Mouse (Mus musculus): ENCODE data around the gene Fam219b. TPM values are rescaled to one million over a fixed set of nuclear protein-coding genes. Genes with fewer than 3 reads are reported as not detected.

Gene Fam219b
- polyA plus RNA-seq, 1 experiment = 20.9 TPM

DNA sequence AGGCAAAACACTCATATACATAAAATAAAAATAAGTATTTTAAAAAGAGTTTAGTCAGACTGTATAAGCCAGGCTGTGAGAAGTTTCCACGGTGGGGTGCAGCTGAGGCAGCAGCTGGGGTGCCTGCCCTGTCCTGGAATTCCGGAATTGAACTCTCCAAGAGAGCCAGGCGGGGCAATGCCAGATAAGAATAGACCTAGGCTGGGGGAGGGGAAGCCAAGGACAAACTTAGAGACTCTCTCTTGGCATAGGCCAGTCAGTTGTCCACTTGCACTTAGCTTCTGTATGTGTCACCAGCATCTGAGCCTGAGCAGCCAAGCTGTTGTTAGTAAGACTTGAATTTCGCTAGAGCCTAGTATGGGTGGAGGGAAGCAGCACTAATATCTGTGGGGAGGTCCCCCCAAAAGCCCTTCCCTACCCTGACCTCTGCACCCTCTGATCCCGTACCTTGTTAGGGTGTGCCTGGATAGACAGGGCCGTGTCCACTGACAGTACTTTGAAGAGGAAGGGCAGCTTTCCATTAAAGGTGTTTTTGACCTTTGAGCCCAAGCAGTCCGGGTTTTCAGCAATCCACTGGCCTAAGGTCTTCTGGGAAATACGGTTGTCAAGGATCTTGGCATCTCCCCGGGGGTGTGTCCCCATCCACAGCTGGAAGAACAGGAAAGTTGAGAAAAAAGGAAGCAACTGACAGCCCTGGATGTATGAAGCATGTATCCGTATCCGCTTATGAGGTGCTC is 13.0 kb downstream of the Fam219b start:
- peaks cover 32% of the 10 kb centered on the region for H3K36me3 ChIP-seq (ENCODE audit: control insufficient read depth, insufficient read depth)
- TF ChIP-seq USF1 (IDR thresholded peaks at IDR 0.05; ENCODE audit: low read depth) (no peak), MAX (IDR thresholded peaks at IDR 0.05) (no peak), FOSL1 (IDR thresholded peaks at IDR 0.05; ENCODE audit: insufficient read depth, low read length, poor library complexity, severe bottlenecking) (no peak), CTCF (IDR thresholded peaks at IDR 0.05; ENCODE audit: control insufficient read depth, insufficient read depth, insufficient read length) (no peak), MYOG (IDR thresholded peaks at IDR 0.05; ENCODE audit: control insufficient read depth, extremely low read depth, insufficient read length) (no peak), CEBPB (IDR thresholded peaks at IDR 0.05; ENCODE audit: low read depth) (no peak), MYOD1 (IDR thresholded peaks at IDR 0.05; ENCODE audit: control insufficient read depth, insufficient read length, low read depth) (no peak)

DNA sequence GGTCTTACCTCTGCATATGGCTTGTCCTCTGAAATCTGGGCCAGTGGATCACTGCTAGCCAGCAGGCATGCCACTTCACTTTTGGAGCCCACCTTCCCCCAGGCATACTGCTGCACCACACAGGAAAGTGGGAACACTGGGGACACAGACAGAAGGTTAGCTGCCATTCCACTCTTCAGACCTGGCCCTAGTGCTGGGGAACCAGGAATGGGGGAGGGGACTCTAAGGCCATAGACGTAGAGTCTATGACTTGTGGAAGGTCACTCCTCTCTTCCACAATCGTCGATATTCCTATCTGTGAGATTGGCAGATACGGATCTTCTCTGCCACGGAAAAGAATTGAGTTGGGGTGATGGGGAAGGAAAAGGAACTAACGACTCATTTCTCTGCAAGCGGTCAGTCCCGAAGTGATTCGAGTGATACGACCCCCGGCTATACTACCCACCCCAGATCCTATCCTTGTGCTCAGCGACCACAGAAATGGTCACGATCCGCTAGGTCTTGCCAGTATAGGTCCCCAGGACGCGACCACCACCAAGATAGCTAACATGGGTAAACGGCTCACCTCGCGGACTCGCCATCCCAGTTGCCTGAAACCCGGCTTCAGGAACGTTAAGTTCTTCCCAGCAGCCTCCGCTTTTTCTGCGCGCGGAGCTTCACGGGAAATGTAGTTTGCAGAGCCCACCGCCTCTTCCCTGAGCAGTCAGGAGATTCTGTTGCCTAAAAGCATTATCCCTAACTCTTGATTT is 15.0 kb downstream of the Fam219b start, which contains the start of gene Mpi:
Gene Mpi (minus strand): TSS at position 625 of the 749 bp plus-strand sequence.
- H3K27me3 ChIP-seq (ENCODE audit: control insufficient read depth, insufficient read depth, insufficient read length) = no peaks in the 10 kb centered on the region
- peaks cover 6% of the 10 kb centered on the region for H3K79me3 ChIP-seq (ENCODE audit: low read depth)
- peak within 1 kb of the TSS; percentile 55 for H3K4me3 ChIP-seq (ENCODE audit: insufficient read depth, poor library complexity, severe bottlenecking)
- H3ac ChIP-seq (ENCODE audit: control insufficient read depth, insufficient read length, low read depth) = peak within 1 kb of the TSS; percentile 97
- TF ChIP-seq CEBPB (IDR thresholded peaks at IDR 0.05; ENCODE audit: low read depth) = no peak
- TF ChIP-seq FOSL1 (IDR thresholded peaks at IDR 0.05; ENCODE audit: insufficient read depth, low read length, poor library complexity, severe bottlenecking) = no peak
- no peak for TF ChIP-seq CTCF (IDR thresholded peaks at IDR 0.05; ENCODE audit: control insufficient read depth, insufficient read depth, insufficient read length)
- no peak for TF ChIP-seq MYOG (IDR thresholded peaks at IDR 0.05; ENCODE audit: control insufficient read depth, extremely low read depth, insufficient read length)
- no peak for TF ChIP-seq MAX (IDR thresholded peaks at IDR 0.05)
- no peak for TF ChIP-seq USF1 (IDR thresholded peaks at IDR 0.05; ENCODE audit: low read depth)
- TF ChIP-seq MYOD1 (IDR thresholded peaks at IDR 0.05; ENCODE audit: control insufficient read depth, insufficient read length, low read depth) = no peak
- peaks cover 15% of the 10 kb centered on the region for H3K36me3 ChIP-seq (ENCODE audit: control insufficient read depth, insufficient read depth)
- H3K79me2 ChIP-seq (ENCODE audit: control insufficient read depth, insufficient read depth) = peaks cover 10% of the 10 kb centered on the region

More for the DNA sequence above, 13.0 kb downstream of the Fam219b start:
- no peaks in the 10 kb centered on the region for H3K27me3 ChIP-seq (ENCODE audit: control insufficient read depth, insufficient read depth, insufficient read length)
- H3K79me3 ChIP-seq (ENCODE audit: low read depth) = peaks cover 6% of the 10 kb centered on the region
- H3ac ChIP-seq (ENCODE audit: control insufficient read depth, insufficient read length, low read depth) = no peak overlapping the region
- H3K4me3 ChIP-seq (ENCODE audit: insufficient read depth, poor library complexity, severe bottlenecking) = no peak overlapping the region
- H3K79me2 ChIP-seq (ENCODE audit: control insufficient read depth, insufficient read depth) = peaks cover 10% of the 10 kb centered on the region

DNA sequence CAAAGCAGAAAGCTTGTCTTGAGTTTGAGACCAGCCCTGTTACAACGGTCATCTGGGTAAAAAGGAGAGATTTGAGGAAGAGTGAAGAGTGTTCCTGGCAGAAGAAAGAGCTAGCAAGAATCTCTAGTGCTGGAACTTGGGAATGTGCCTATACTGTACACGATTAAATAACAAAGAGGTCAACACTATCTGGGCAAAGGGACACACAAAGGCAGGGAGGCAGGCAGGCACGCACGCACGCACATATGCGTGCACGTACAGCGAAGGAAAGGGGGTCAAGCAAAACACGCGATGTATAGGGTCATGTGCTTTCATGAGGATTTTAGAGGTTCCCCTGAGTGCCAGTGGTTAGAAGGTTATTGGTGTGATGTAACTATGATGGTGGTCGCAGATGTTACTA is 15.8 kb downstream of the Fam219b start:
- H3ac ChIP-seq (ENCODE audit: control insufficient read depth, insufficient read length, low read depth) = no peak overlapping the region
- peaks cover 15% of the 10 kb centered on the region for H3K36me3 ChIP-seq (ENCODE audit: control insufficient read depth, insufficient read depth)
- peaks cover 6% of the 10 kb centered on the region for H3K79me3 ChIP-seq (ENCODE audit: low read depth)
- no peak overlapping the region for H3K4me3 ChIP-seq (ENCODE audit: insufficient read depth, poor library complexity, severe bottlenecking)
- TF ChIP-seq MAX (IDR thresholded peaks at IDR 0.05) (no peak), USF1 (IDR thresholded peaks at IDR 0.05; ENCODE audit: low read depth) (no peak), CTCF (IDR thresholded peaks at IDR 0.05; ENCODE audit: control insufficient read depth, insufficient read depth, insufficient read length) (no peak)
- no peaks in the 10 kb centered on the region for H3K27me3 ChIP-seq (ENCODE audit: control insufficient read depth, insufficient read depth, insufficient read length)
- peaks cover 10% of the 10 kb centered on the region for H3K79me2 ChIP-seq (ENCODE audit: control insufficient read depth, insufficient read depth)

DNA sequence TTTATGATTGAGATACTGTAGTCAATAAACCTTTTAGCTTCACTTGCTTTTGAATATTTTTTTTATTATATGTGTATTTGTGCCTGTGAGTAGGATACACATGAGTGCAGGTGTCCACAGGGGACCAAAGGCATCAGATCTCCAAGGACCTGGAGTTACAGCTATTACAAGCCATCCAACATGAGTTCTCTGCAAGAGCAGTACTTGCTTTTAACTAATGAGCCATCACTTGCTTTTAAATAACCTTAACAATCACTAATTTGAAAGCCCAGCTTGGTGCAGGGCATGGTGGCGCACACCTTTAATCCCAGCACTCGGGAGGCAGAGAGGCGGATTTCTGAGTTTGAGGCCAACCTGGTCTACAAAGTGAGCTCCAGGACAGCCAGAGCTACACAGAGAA is 17.4 kb downstream of the Fam219b start:
- Histone ChIP-seq H3K27me3 (ENCODE audit: control insufficient read depth, insufficient read depth, insufficient read length) (no peaks in the 10 kb centered on the region), H3K36me3 (ENCODE audit: control insufficient read depth, insufficient read depth) (peaks cover 1% of the 10 kb centered on the region), H3K4me3 (ENCODE audit: insufficient read depth, poor library complexity, severe bottlenecking) (no peak overlapping the region), H3K79me3 (ENCODE audit: low read depth) (peaks cover 6% of the 10 kb centered on the region), H3K79me2 (ENCODE audit: control insufficient read depth, insufficient read depth) (peaks cover 10% of the 10 kb centered on the region), H3ac (ENCODE audit: control insufficient read depth, insufficient read length, low read depth) (no peak overlapping the region)
- TF ChIP-seq MYOG (IDR thresholded peaks at IDR 0.05; ENCODE audit: control insufficient read depth, extremely low read depth, insufficient read length) (no peak), FOSL1 (IDR thresholded peaks at IDR 0.05; ENCODE audit: insufficient read depth, low read length, poor library complexity, severe bottlenecking) (no peak), USF1 (IDR thresholded peaks at IDR 0.05; ENCODE audit: low read depth) (no peak), CTCF (IDR thresholded peaks at IDR 0.05; ENCODE audit: control insufficient read depth, insufficient read depth, insufficient read length) (no peak), MAX (IDR thresholded peaks at IDR 0.05) (no peak), MYOD1 (IDR thresholded peaks at IDR 0.05; ENCODE audit: control insufficient read depth, insufficient read length, low read depth) (no peak), CEBPB (IDR thresholded peaks at IDR 0.05; ENCODE audit: low read depth) (no peak)

DNA sequence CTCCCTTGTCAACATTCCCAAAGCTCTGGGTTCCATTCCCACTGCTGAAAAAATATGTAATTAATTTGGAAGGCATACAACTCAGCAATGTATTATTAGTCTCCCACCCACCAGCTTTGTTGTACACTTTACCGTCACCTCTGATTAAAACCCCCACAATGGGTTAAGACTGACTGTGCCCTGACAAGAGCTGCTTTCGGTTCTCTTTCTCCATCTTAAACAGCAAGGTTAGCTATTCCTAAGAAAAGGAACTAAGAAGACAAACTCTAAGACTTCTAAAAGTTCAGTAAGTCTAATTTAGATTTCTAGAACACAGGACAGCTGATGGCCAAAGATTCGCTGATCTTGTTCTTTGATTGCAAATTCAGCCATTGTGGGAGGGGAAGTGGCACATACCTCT is 19.9 kb downstream of the Fam219b start:
- H3K4me3 ChIP-seq (ENCODE audit: insufficient read depth, poor library complexity, severe bottlenecking) = no peak overlapping the region
- H3ac ChIP-seq (ENCODE audit: control insufficient read depth, insufficient read length, low read depth) = no peak overlapping the region
- TF ChIP-seq FOSL1 (IDR thresholded peaks at IDR 0.05; ENCODE audit: insufficient read depth, low read length, poor library complexity, severe bottlenecking) = no peak
- no peak for TF ChIP-seq USF1 (IDR thresholded peaks at IDR 0.05; ENCODE audit: low read depth)
- TF ChIP-seq CEBPB (IDR thresholded peaks at IDR 0.05; ENCODE audit: low read depth) = no peak
- TF ChIP-seq MYOG (IDR thresholded peaks at IDR 0.05; ENCODE audit: control insufficient read depth, extremely low read depth, insufficient read length) = no peak
- no peak for TF ChIP-seq MAX (IDR thresholded peaks at IDR 0.05)
- no peak for TF ChIP-seq CTCF (IDR thresholded peaks at IDR 0.05; ENCODE audit: control insufficient read depth, insufficient read depth, insufficient read length)
- no peak for TF ChIP-seq MYOD1 (IDR thresholded peaks at IDR 0.05; ENCODE audit: control insufficient read depth, insufficient read length, low read depth)
- no peaks in the 10 kb centered on the region for H3K27me3 ChIP-seq (ENCODE audit: control insufficient read depth, insufficient read depth, insufficient read length)
- peaks cover 14% of the 10 kb centered on the region for H3K79me2 ChIP-seq (ENCODE audit: control insufficient read depth, insufficient read depth)
- peaks cover under 1% of the 10 kb centered on the region for H3K79me3 ChIP-seq (ENCODE audit: low read depth)
- no peaks in the 10 kb centered on the region for H3K36me3 ChIP-seq (ENCODE audit: control insufficient read depth, insufficient read depth)

Measured in C2C12 (cell line).